Mouse (Mus musculus): ENCODE measurements around the gene Rplp1. TPM values are rescaled to one million over a fixed set of nuclear protein-coding genes. Genes with fewer than 3 reads are reported as not detected.

Gene Rplp1
- polyA plus RNA-seq, 1 experiment from 2014 or later: 935 TPM

- DNase-seq: peak; percentile 99
- Histone ChIP-seq H3K27ac (replicated peaks; ENCODE audit: low read depth, low read length) (peak within 1 kb of the TSS; percentile 54), H3K36me3 (ENCODE audit: control insufficient read depth, insufficient read depth, low read length) (no peaks in the 10 kb centered on the region), H3K9me3 (ENCODE audit: control insufficient read depth, low read length) (no peaks in the 10 kb centered on the region), H3K4me1 (ENCODE audit: control insufficient read depth, insufficient read depth, low read length) (0 out of 2 replicates have a peak, but pooled peaks cover 7% of the 10 kb centered on the region), H3K27me3 (ENCODE audit: control insufficient read depth, insufficient read depth, low read length) (no peaks in the 10 kb centered on the region), H3K4me3 (replicated peaks; ENCODE audit: low read depth, low read length) (peak within 1 kb of the TSS; percentile 67), H3K4me2 (ENCODE audit: low read length) (peak within 1 kb of the TSS; percentile 99), H3K9ac (replicated peaks; ENCODE audit: low read length) (peak within 1 kb of the TSS; percentile 49)
- WGBS: under 1% methylated on average over 44 of the region's 44 CpGs
- peak; percentile 91 for ATAC-seq (ENCODE audit: low FRiP score, low TSS enrichment)
Observed at GRCm38 (mm10) chr9:61946623-61947401, 32.5 kb upstream of the Rplp1 start, which contains the start of gene Kif23. Gene Kif23 (minus strand): TSS chr9:61946774.

DNA sequence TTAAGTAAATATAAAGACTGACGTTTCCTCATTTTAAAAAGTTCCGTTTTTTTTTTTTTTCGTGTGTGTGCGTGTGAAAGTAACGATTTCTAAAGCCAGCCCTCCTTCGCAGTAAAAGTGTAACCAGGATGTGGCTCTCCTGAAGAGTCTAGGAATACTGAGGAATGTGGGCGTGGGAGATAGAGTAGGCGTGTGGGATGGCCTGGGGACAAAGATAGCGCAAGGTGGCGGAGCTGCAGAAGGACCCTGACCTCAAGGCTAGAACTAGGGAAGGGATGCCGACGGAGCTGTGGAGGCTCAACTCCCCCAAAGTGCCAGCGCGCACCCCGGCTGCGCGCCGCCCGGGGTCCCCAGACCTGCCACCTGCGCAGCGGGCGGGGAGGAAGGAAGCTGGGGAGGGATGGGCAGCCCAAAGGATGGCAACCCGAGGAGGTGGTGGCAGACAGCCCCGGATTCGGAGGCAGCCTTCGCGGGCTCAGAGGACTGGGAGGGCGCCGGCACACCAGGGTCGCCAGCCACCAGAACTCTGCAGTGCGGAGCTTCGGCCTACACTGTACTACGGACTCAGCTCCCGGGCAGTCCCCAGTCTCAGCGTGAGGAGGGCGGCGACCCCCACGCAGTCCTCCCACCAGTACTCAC lies 31.8 kb upstream of the Rplp1 start:
- WGBS: 0% methylated on average over 38 of the region's 38 CpGs
- 0 out of 2 replicates have a peak, but pooled peaks cover 7% of the 10 kb centered on the region for H3K4me1 ChIP-seq (ENCODE audit: control insufficient read depth, insufficient read depth, low read length)
- peak overlapping the region; percentile 47; the same call in 1 of the 2 replicates for H3K9ac ChIP-seq (replicated peaks; ENCODE audit: low read length)
- H3K36me3 ChIP-seq (ENCODE audit: control insufficient read depth, insufficient read depth, low read length): no peaks in the 10 kb centered on the region
- no peaks in the 10 kb centered on the region for H3K27me3 ChIP-seq (ENCODE audit: control insufficient read depth, insufficient read depth, low read length)
- H3K4me2 ChIP-seq (ENCODE audit: low read length): peak overlapping the region; percentile 99
- H3K9me3 ChIP-seq (ENCODE audit: control insufficient read depth, low read length): no peaks in the 10 kb centered on the region
- H3K4me3 ChIP-seq (replicated peaks; ENCODE audit: low read depth, low read length): peak overlapping the region; percentile 67
- ATAC-seq (ENCODE audit: low FRiP score, low TSS enrichment) (peak; percentile 84), DNase-seq (peak; percentile 42)
- peak overlapping the region; percentile 54; the same call in 1 of the 2 replicates for H3K27ac ChIP-seq (replicated peaks; ENCODE audit: low read depth, low read length)

DNA sequence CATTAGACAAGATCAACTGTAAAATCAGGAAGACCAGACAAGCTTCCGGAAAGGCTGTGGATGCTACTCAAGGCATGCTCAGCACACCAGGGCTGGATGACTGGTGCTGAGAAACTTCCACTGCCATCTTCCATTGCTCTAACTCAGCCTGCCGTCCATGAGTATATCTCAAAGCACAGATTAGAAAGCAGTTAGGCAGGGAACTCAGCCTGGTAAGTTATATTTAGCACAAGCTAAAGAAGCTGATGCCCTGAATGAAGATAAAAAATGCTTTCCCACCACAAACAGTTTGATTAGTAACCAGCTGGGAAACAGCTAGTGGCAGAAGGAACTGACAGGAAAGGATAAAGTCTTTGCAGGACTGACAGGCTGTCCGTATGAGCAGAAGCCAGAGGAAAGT lies 26.7 kb upstream of the Rplp1 start:
- H3K9ac ChIP-seq (replicated peaks; ENCODE audit: low read length): no peak overlapping the region
- H3K4me2 ChIP-seq (ENCODE audit: low read length): no peak overlapping the region
- H3K4me3 ChIP-seq (replicated peaks; ENCODE audit: low read depth, low read length): no peak overlapping the region
- ATAC-seq (ENCODE audit: low FRiP score, low TSS enrichment) (no peak), DNase-seq (no peak)
- no peak overlapping the region for H3K27ac ChIP-seq (replicated peaks; ENCODE audit: low read depth, low read length)
- H3K9me3 ChIP-seq (ENCODE audit: control insufficient read depth, low read length): no peaks in the 10 kb centered on the region
- no peaks in the 10 kb centered on the region for H3K4me1 ChIP-seq (ENCODE audit: control insufficient read depth, insufficient read depth, low read length)
- WGBS: 91% methylated on average over 3 of the region's 3 CpGs
- 0 out of 2 replicates have a peak, but pooled peaks cover 8% of the 10 kb centered on the region for H3K36me3 ChIP-seq (ENCODE audit: control insufficient read depth, insufficient read depth, low read length)
- no peaks in the 10 kb centered on the region for H3K27me3 ChIP-seq (ENCODE audit: control insufficient read depth, insufficient read depth, low read length)

GRCm38 (mm10) chr9:61933333-61933732 lies 19.0 kb upstream of the Rplp1 start:
- H3K27me3 ChIP-seq (ENCODE audit: control insufficient read depth, insufficient read depth, low read length): no peaks in the 10 kb centered on the region
- no peak overlapping the region for H3K4me2 ChIP-seq (ENCODE audit: low read length)
- H3K9me3 ChIP-seq (ENCODE audit: control insufficient read depth, low read length): no peaks in the 10 kb centered on the region
- no peak for DNase-seq
- no peak overlapping the region for H3K27ac ChIP-seq (replicated peaks; ENCODE audit: low read depth, low read length)
- no peaks in the 10 kb centered on the region for H3K4me1 ChIP-seq (ENCODE audit: control insufficient read depth, insufficient read depth, low read length)
- no peak overlapping the region for H3K9ac ChIP-seq (replicated peaks; ENCODE audit: low read length)
- H3K36me3 ChIP-seq (ENCODE audit: control insufficient read depth, insufficient read depth, low read length): 0 out of 2 replicates have a peak, but pooled peaks cover 8% of the 10 kb centered on the region
- H3K4me3 ChIP-seq (replicated peaks; ENCODE audit: low read depth, low read length): no peak overlapping the region
- no peak for ATAC-seq (ENCODE audit: low FRiP score, low TSS enrichment)
- WGBS: 82% methylated on average over 2 of the region's 2 CpGs

GRCm38 (mm10) chr9:61932009-61932408 lies 17.7 kb upstream of the Rplp1 start:
- no peaks in the 10 kb centered on the region for H3K4me1 ChIP-seq (ENCODE audit: control insufficient read depth, insufficient read depth, low read length)
- H3K27ac ChIP-seq (replicated peaks; ENCODE audit: low read depth, low read length): no peak overlapping the region
- H3K4me3 ChIP-seq (replicated peaks; ENCODE audit: low read depth, low read length): no peak overlapping the region
- H3K9me3 ChIP-seq (ENCODE audit: control insufficient read depth, low read length): no peaks in the 10 kb centered on the region
- DNase-seq (no peak), ATAC-seq (ENCODE audit: low FRiP score, low TSS enrichment) (no peak)
- H3K9ac ChIP-seq (replicated peaks; ENCODE audit: low read length): no peak overlapping the region
- H3K36me3 ChIP-seq (ENCODE audit: control insufficient read depth, insufficient read depth, low read length): 0 out of 2 replicates have a peak, but pooled peaks cover 7% of the 10 kb centered on the region
- no peaks in the 10 kb centered on the region for H3K27me3 ChIP-seq (ENCODE audit: control insufficient read depth, insufficient read depth, low read length)
- 95% methylated on average over 3 of the region's 3 CpGs for WGBS
- no peak overlapping the region for H3K4me2 ChIP-seq (ENCODE audit: low read length)

DNA sequence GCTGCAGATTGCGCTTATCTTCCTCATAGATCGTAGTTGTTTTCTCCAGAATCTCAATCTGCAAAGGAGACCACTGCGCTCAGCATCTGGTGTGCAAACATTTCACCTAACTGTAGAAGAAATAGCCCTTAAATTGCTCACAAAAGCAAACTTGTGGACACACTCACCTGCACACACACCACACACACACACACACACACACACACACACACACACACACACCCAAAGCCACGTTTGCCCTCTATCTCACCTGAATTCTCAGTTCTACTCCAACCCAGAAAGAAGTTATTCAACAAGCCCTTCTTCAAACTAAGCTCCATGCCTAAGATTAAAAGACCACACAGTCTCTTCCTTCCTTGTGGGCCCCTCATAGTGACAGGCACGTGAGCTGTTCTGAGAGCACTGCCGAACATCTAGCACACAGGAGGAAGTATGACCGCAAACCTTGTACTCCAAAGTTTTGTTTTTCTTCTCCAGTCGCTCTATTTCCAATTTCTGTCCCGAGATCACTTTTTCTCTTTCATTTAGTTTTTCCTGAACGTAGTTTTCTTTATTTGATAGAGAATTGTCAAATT lies 10.8 kb upstream of the Rplp1 start:
- DNase-seq (no peak), ATAC-seq (ENCODE audit: low FRiP score, low TSS enrichment) (no peak)
- 91% methylated on average over 10 of the region's 10 CpGs for WGBS
- no peaks in the 10 kb centered on the region for H3K27me3 ChIP-seq (ENCODE audit: control insufficient read depth, insufficient read depth, low read length)
- peaks cover 8% of the 10 kb centered on the region; the same call in 1 of the 2 replicates for H3K36me3 ChIP-seq (ENCODE audit: control insufficient read depth, insufficient read depth, low read length)
- no peak overlapping the region for H3K9ac ChIP-seq (replicated peaks; ENCODE audit: low read length)
- no peaks in the 10 kb centered on the region for H3K9me3 ChIP-seq (ENCODE audit: control insufficient read depth, low read length)
- no peak overlapping the region for H3K4me2 ChIP-seq (ENCODE audit: low read length)
- no peak overlapping the region for H3K27ac ChIP-seq (replicated peaks; ENCODE audit: low read depth, low read length)
- no peak overlapping the region for H3K4me3 ChIP-seq (replicated peaks; ENCODE audit: low read depth, low read length)
- no peaks in the 10 kb centered on the region for H3K4me1 ChIP-seq (ENCODE audit: control insufficient read depth, insufficient read depth, low read length)

GRCm38 (mm10) chr9:61920331-61920730 lies 6.0 kb upstream of the Rplp1 start:
- Histone ChIP-seq H3K27me3 (ENCODE audit: control insufficient read depth, insufficient read depth, low read length) (no peaks in the 10 kb centered on the region), H3K27ac (replicated peaks; ENCODE audit: low read depth, low read length) (no peak overlapping the region), H3K4me1 (ENCODE audit: control insufficient read depth, insufficient read depth, low read length) (peaks cover 2% of the 10 kb centered on the region; the same call in 1 of the 2 replicates), H3K9ac (replicated peaks; ENCODE audit: low read length) (no peak overlapping the region), H3K9me3 (ENCODE audit: control insufficient read depth, low read length) (no peaks in the 10 kb centered on the region), H3K4me3 (replicated peaks; ENCODE audit: low read depth, low read length) (no peak overlapping the region), H3K4me2 (ENCODE audit: low read length) (no peak overlapping the region), H3K36me3 (ENCODE audit: control insufficient read depth, insufficient read depth, low read length) (peaks cover 4% of the 10 kb centered on the region; the same call in 1 of the 2 replicates)
- 97% methylated on average over 6 of the region's 6 CpGs for WGBS
- no peak for ATAC-seq (ENCODE audit: low FRiP score, low TSS enrichment)
- DNase-seq: no peak

DNA sequence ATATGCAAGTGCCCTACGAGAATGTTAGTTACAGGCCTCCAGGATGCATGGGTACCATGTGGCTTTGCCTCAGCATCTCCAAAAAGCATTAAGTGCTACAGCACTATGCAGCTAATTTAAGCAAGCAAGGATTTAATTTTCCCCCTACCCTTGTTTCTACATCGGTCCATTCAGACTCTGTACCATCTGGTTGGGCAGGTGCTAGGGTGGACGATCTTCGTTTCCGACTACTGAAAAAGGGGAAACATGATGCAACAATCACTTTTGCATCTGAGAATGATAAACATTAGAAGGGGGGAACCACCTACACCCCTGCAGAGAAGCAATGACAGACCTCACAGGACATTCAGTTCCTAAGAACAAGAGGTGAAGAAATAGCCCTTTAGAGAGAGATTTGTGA lies 5.1 kb upstream of the Rplp1 start:
- H3K9me3 ChIP-seq (ENCODE audit: control insufficient read depth, low read length): no peaks in the 10 kb centered on the region
- WGBS: 96% methylated on average over 5 of the region's 5 CpGs
- no peaks in the 10 kb centered on the region for H3K27me3 ChIP-seq (ENCODE audit: control insufficient read depth, insufficient read depth, low read length)
- H3K36me3 ChIP-seq (ENCODE audit: control insufficient read depth, insufficient read depth, low read length): peaks cover 3% of the 10 kb centered on the region; the same call in 1 of the 2 replicates
- no peak overlapping the region for H3K9ac ChIP-seq (replicated peaks; ENCODE audit: low read length)
- peaks cover 5% of the 10 kb centered on the region for H3K4me1 ChIP-seq (ENCODE audit: control insufficient read depth, insufficient read depth, low read length)
- no peak overlapping the region for H3K4me2 ChIP-seq (ENCODE audit: low read length)
- H3K4me3 ChIP-seq (replicated peaks; ENCODE audit: low read depth, low read length): no peak overlapping the region
- DNase-seq (no peak), ATAC-seq (ENCODE audit: low FRiP score, low TSS enrichment) (no peak)
- no peak overlapping the region for H3K27ac ChIP-seq (replicated peaks; ENCODE audit: low read depth, low read length)
